Mouse (Mus musculus) G1E (cell line): ENCODE data around the gene Bmf.

Source experiments
- CTCF ChIP-seq: IDR thresholded peaks from 2 replicates; pipeline ENCODE4 v1.5.1; 2012; ENCODE audit warnings: low read depth, low read length, inconsistent platforms, mixed read lengths
- GATA2 ChIP-seq: IDR thresholded peaks from 2 replicates; pipeline ENCODE4 v1.6.1; 2012; ENCODE audit warnings: low read depth, low read length, inconsistent platforms, borderline replicate concordance

GRCm38 (mm10) chr2:118523163-118523730 lies 26.2 kb downstream of the Bmf start:
- TF ChIP-seq CTCF: no peak
- TF ChIP-seq GATA2: no peak
